Mouse (Mus musculus) lung, postnatal 0 days (tissue): ENCODE results near the gene Jmjd1c. TPM values are rescaled to one million over a fixed set of nuclear protein-coding genes. Genes with fewer than 3 reads are reported as not detected.
A peak's percentile ranks its signal among the peaks of the same experiment; 100 is the strongest.

Experiments
- ATAC-seq: fragments of 200-750 bp; cut with Nextera tagmentation; 2 replicates; pipeline ENCODE4 v1.8.0; 2017; ENCODE audit warnings: moderate library complexity
- DNase-seq: peaks from one replicate; pipeline ENCODE4 v3.0.0-alpha.2; 2016; ENCODE audit warnings: low spot score
- H3K27ac ChIP-seq: fragments of 300-500 bp; sonication (generic); 2 replicates; pipeline ENCODE4 v1.5.1; 2014; ENCODE audit warnings: antibody characterized with exemption, mild to moderate bottlenecking, low read length, mixed read lengths
- H3K27me3 ChIP-seq: fragments of 300-500 bp; sonication (generic); replicated peaks from 2 replicates; pipeline ENCODE4 v1.6.1; 2014; ENCODE audit warnings: low read length, mixed read lengths; ENCODE audit not compliant: insufficient read depth
- H3K36me3 ChIP-seq: fragments of 300-500 bp; sonication (generic); 2 replicates; pipeline ENCODE4 v1.6.1; 2014; ENCODE audit warnings: low read length, mixed read lengths; ENCODE audit not compliant: insufficient read depth
- H3K4me1 ChIP-seq: fragments of 300-500 bp; sonication (generic); 2 replicates; pipeline ENCODE4 v1.6.1; 2014; ENCODE audit warnings: antibody characterized with exemption, low read depth, low read length, mixed read lengths; ENCODE audit not compliant: insufficient read depth
- H3K4me2 ChIP-seq: fragments of 300-500 bp; sonication (generic); replicated peaks from 2 replicates; pipeline ENCODE4 v1.6.1; 2014; ENCODE audit warnings: low read depth, mild to moderate bottlenecking, low read length, moderate library complexity, mixed read lengths
- H3K4me3 ChIP-seq: fragments of 300-500 bp; sonication (generic); 2 replicates; pipeline ENCODE4 v1.5.1; 2014; ENCODE audit warnings: low read depth, low read length
- H3K9ac ChIP-seq: fragments of 300-500 bp; sonication (generic); replicated peaks from 2 replicates; pipeline ENCODE4 v1.6.1; 2014; ENCODE audit warnings: low read depth, mild to moderate bottlenecking
- H3K9me3 ChIP-seq: fragments of 300-500 bp; sonication (generic); 2 replicates; pipeline ENCODE4 v1.6.1; 2016; ENCODE audit warnings: low read length, mixed read lengths
- CTCF ChIP-seq: IDR thresholded peaks from 2 replicates; pipeline ENCODE4 v1.5.1; 2016; ENCODE audit warnings: antibody characterized with exemption, mild to moderate bottlenecking
- EP300 ChIP-seq: IDR thresholded peaks from 2 replicates; pipeline ENCODE4 v1.6.1; 2016; ENCODE audit warnings: antibody characterized with exemption, mild to moderate bottlenecking, control low read depth
- WGBS: fragments of 180-500 bp; shearing (Covaris S2); extraction: QIAGEN DNeasy Blood & Tissue Kit; methylation state at CpG from one replicate; pipeline ENCODE4 v1.1.7; 2014; 5-methylcytosine and 5-hydroxymethylcytosine counted together
- polyA plus RNA-seq: library from polyadenylated mRNA; unstranded; fragments of >200 nt; fragmentation: Nextera tagmentation; extraction: Ambion mirVana; gene quantifications from 2 replicates; pipeline ENCODE4 v1.2.1, GENCODE M21; 2015

Jmjd1c gene
- polyA plus RNA-seq, 1 experiment from 2014 or later = 43.8 TPM

DNA sequence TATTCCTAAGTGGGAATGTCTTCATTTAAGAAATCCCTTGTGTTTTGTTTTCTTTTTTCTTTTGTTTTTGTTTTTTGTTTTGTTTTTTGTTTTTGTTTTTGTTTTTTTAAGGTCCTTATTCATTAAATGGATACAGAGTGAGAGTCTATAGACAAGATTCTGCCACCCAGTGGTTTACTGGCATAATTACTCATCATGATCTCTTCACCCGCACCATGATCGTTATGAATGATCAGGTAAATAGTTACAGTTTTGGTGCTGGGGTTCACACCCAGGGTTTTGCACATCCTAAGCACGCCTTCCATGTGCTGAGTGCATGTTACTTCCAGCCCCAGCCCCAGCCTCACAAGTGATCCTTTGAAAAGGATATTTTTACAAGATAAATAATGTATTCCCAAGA, 120.9 kb downstream of the Jmjd1c start:
- Histone ChIP-seq H3K27me3 (no peaks in the 10 kb centered on the region), H3K36me3 (peaks cover 7% of the 10 kb centered on the region; the same call in 1 of the 2 replicates), H3K27ac (no peak overlapping the region), H3K9ac (no peak overlapping the region), H3K4me1 (no peaks in the 10 kb centered on the region; the same call in 1 of the 2 replicates), H3K9me3 (no peaks in the 10 kb centered on the region), H3K4me3 (no peak overlapping the region), H3K4me2 (no peak overlapping the region)
- 79% methylated on average over 3 of the region's 3 CpGs for WGBS
- TF ChIP-seq EP300 = no peak
- peak; percentile 50 for TF ChIP-seq CTCF
- no peak for ATAC-seq
- DNase-seq = no peak

DNA sequence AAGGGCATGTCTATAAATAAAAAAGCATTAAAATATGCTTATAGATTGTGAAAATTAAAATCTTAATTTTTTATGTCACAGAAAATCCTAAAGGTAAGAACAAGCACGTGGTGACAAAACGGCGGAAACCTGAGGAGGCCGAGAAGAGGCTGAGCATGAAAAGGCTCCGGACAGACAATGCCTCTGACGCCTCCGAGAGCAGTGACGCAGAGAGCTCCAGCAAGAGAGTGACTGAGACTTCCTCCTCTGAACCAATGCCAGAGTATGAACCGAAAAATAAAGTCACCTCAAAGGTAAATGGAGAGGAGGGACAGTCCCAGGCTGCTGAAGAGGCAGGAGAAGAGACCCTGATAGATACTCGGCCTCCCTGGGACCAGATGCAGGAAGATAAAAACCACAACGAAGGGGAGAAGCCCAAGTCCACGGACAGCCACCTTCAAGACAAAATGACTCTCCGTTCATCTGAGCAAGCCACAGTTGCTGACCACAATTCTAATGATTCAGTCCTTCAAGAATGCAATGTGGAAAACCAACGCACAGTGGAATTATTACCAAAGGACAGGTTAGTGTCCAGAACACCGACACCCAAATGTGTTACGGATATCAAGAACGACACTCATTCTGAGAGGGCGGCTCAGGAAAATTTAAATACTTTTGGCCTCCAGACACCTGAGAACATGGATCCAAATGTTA, 123.1 kb downstream of the Jmjd1c start:
- Histone ChIP-seq H3K4me1 (no peaks in the 10 kb centered on the region; the same call in 1 of the 2 replicates), H3K36me3 (peaks cover 7% of the 10 kb centered on the region; the same call in 1 of the 2 replicates), H3K27me3 (no peaks in the 10 kb centered on the region), H3K9ac (no peak overlapping the region), H3K27ac (no peak overlapping the region), H3K4me2 (no peak overlapping the region), H3K4me3 (no peak overlapping the region), H3K9me3 (no peaks in the 10 kb centered on the region)
- 93% methylated on average over 18 of the region's 18 CpGs for WGBS
- ATAC-seq (no peak), DNase-seq (no peak)
- TF ChIP-seq EP300 (no peak), CTCF (no peak)

DNA sequence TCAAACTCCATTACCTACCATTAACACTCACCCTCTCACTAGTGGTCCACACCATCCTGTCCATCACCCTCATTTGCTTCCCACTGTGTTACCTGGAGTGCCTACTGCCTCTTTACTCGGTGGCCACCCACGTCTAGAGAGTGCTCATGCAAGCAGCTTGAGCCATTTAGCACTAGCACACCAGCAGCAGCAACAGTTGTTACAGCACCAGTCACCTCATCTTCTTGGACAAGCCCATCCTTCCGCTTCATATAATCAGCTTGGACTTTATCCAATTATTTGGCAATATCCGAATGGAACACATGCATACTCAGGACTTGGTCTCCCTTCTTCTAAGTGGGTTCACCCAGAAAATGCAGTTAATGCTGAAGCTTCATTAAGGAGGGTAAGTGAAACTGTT, 124.3 kb downstream of the Jmjd1c start:
- Histone ChIP-seq H3K9me3 (no peaks in the 10 kb centered on the region), H3K4me2 (no peak overlapping the region), H3K36me3 (peaks cover 14% of the 10 kb centered on the region; the same call in 1 of the 2 replicates), H3K9ac (no peak overlapping the region), H3K4me1 (no peaks in the 10 kb centered on the region), H3K4me3 (no peak overlapping the region), H3K27me3 (no peaks in the 10 kb centered on the region), H3K27ac (no peak overlapping the region)
- TF ChIP-seq EP300 = no peak
- TF ChIP-seq CTCF = no peak
- DNase-seq (peak; percentile 72), ATAC-seq (peak; percentile 41; the same call in 1 of the 2 replicates)
- WGBS = 64% methylated on average over 4 of the region's 4 CpGs

GRCm38 (mm10) chr10:67221284-67221683, 125.4 kb downstream of the Jmjd1c start:
- no peaks in the 10 kb centered on the region for H3K27me3 ChIP-seq
- H3K9me3 ChIP-seq = no peaks in the 10 kb centered on the region
- H3K9ac ChIP-seq = no peak overlapping the region
- ATAC-seq = no peak
- no peak for TF ChIP-seq EP300
- TF ChIP-seq CTCF = no peak
- H3K4me1 ChIP-seq = no peaks in the 10 kb centered on the region
- peaks cover 16% of the 10 kb centered on the region; the same call in 1 of the 2 replicates for H3K36me3 ChIP-seq
- H3K4me2 ChIP-seq = no peak overlapping the region
- no peak overlapping the region for H3K27ac ChIP-seq
- H3K4me3 ChIP-seq = no peak overlapping the region
- WGBS = 60% methylated on average over 5 of the region's 5 CpGs
- no peak for DNase-seq

GRCm38 (mm10) chr10:67223942-67224341, 128.0 kb downstream of the Jmjd1c start:
- H3K27me3 ChIP-seq = no peaks in the 10 kb centered on the region
- no peak overlapping the region for H3K27ac ChIP-seq
- WGBS = 70% methylated on average over 3 of the region's 4 CpGs
- H3K9ac ChIP-seq = no peak overlapping the region
- H3K4me2 ChIP-seq = no peak overlapping the region
- ATAC-seq = no peak
- no peak for DNase-seq
- no peak for TF ChIP-seq CTCF
- no peak overlapping the region for H3K4me3 ChIP-seq
- H3K36me3 ChIP-seq = peaks cover 15% of the 10 kb centered on the region; the same call in 1 of the 2 replicates
- H3K4me1 ChIP-seq = 0 out of 2 replicates have a peak, but pooled peaks cover 3% of the 10 kb centered on the region
- no peaks in the 10 kb centered on the region for H3K9me3 ChIP-seq

DNA sequence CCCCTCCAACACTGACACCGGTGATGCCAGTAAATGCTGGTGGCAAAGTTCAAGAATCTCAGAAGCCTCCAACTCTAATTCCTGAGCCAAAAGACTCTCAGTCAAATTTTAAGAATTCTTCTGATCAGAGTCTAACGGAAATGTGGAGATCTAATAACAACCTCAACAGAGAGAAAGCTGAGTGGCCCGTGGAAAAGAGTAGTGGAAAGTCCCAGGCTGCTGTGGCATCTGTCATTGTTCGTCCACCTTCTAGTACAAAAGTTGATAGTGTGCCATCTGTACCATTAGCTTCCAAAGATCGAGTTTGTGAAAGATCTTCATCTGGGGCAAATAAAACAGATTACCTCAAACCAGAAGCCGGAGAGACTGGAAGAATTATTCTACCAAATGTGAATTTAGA, 129.6 kb downstream of the Jmjd1c start:
- TF ChIP-seq EP300 = no peak
- TF ChIP-seq CTCF = no peak
- 0 out of 2 replicates have a peak overlapping the region, but pooled peaks have one; percentile 20 for H3K27ac ChIP-seq

More for the DNA sequence above, 129.6 kb downstream of the Jmjd1c start:
- 82% methylated on average over 6 of the region's 6 CpGs for WGBS
- no peak for ATAC-seq
- Histone ChIP-seq H3K27me3 (no peaks in the 10 kb centered on the region), H3K36me3 (peaks cover 9% of the 10 kb centered on the region; the same call in 1 of the 2 replicates), H3K4me1 (0 out of 2 replicates have a peak, but pooled peaks cover 3% of the 10 kb centered on the region), H3K4me3 (no peak overlapping the region), H3K9me3 (no peaks in the 10 kb centered on the region), H3K4me2 (no peak overlapping the region), H3K9ac (no peak overlapping the region)
- DNase-seq = no peak
